Mouse (Mus musculus): ENCODE data around the gene Amotl1. TPM values are rescaled to one million over a fixed set of nuclear protein-coding genes. Genes with fewer than 3 reads are reported as not detected.

Amotl1 gene
- polyA plus RNA-seq, 1 experiment = 37.3 TPM

GRCm38 (mm10) chr9:14635551-14635950 is 9.3 kb downstream of the Amotl1 start:
- H3K79me2 ChIP-seq (ENCODE audit: control insufficient read depth, insufficient read depth) = no peaks in the 10 kb centered on the region
- H3K4me2 ChIP-seq (ENCODE audit: low read depth) = no peak overlapping the region
- no peaks in the 10 kb centered on the region for H3K36me3 ChIP-seq (ENCODE audit: control insufficient read depth, insufficient read depth)
- H3ac ChIP-seq (ENCODE audit: control insufficient read depth, insufficient read length) = no peak overlapping the region
- no peaks in the 10 kb centered on the region for H3K27me3 ChIP-seq (ENCODE audit: control insufficient read depth, insufficient read depth, insufficient read length)
- TF ChIP-seq USF1 (IDR thresholded peaks at IDR 0.05; ENCODE audit: low read depth) = no peak
- TF ChIP-seq MYOD1 (IDR thresholded peaks at IDR 0.05; ENCODE audit: control insufficient read depth in 1 of 3, insufficient read length in 2 of 3, low read depth in 2 of 3) = no peak
- TF ChIP-seq MAX (IDR thresholded peaks at IDR 0.05; ENCODE audit: low read depth) = no peak
- TF ChIP-seq E2F4 (IDR thresholded peaks at IDR 0.05; ENCODE audit: insufficient read depth) = no peak
- no peak for TF ChIP-seq TCF12 (IDR thresholded peaks at IDR 0.05; ENCODE audit: insufficient read depth, poor library complexity, severe bottlenecking)
- no peak for TF ChIP-seq REST (IDR thresholded peaks at IDR 0.05; ENCODE audit: insufficient read depth, insufficient read length)
- no peak for TF ChIP-seq SRF (IDR thresholded peaks at IDR 0.05; ENCODE audit: control insufficient read depth, insufficient read length, low read depth)
- TF ChIP-seq MYOG (IDR thresholded peaks at IDR 0.05; ENCODE audit: control insufficient read depth in 1 of 3, insufficient read depth in 1 of 3, insufficient read length in 2 of 3, low read depth in 2 of 3) = no peak
- no peak for TF ChIP-seq CEBPB (IDR thresholded peaks at IDR 0.05; ENCODE audit: insufficient read depth, poor library complexity, severe bottlenecking)
- TF ChIP-seq TCF3 (IDR thresholded peaks at IDR 0.05; ENCODE audit: insufficient read length, low read depth) = no peak
- TF ChIP-seq POLR2AphosphoS2 (IDR thresholded peaks at IDR 0.05; ENCODE audit: insufficient read length, low read depth) = no peak
- H3K4me3 ChIP-seq = no peak overlapping the region

GRCm38 (mm10) chr9:14634155-14634554 is 10.7 kb downstream of the Amotl1 start:
- no peaks in the 10 kb centered on the region for H3K79me2 ChIP-seq (ENCODE audit: control insufficient read depth, insufficient read depth)
- TF ChIP-seq REST (IDR thresholded peaks at IDR 0.05; ENCODE audit: insufficient read depth, insufficient read length) (no peak), TCF3 (IDR thresholded peaks at IDR 0.05; ENCODE audit: insufficient read length, low read depth) (no peak), TCF12 (IDR thresholded peaks at IDR 0.05; ENCODE audit: insufficient read depth, poor library complexity, severe bottlenecking) (no peak), CEBPB (IDR thresholded peaks at IDR 0.05; ENCODE audit: insufficient read depth, poor library complexity, severe bottlenecking) (no peak), MAX (IDR thresholded peaks at IDR 0.05; ENCODE audit: low read depth) (no peak), POLR2A (IDR thresholded peaks at IDR 0.05; ENCODE audit: insufficient read length, low read depth) (no peak), MYOG (IDR thresholded peaks at IDR 0.05; ENCODE audit: control insufficient read depth in 1 of 3, insufficient read depth in 1 of 3, insufficient read length in 2 of 3, low read depth in 2 of 3) (no peak), MYOD1 (IDR thresholded peaks at IDR 0.05; ENCODE audit: control insufficient read depth in 1 of 3, insufficient read length in 2 of 3, low read depth in 2 of 3) (no peak), USF1 (IDR thresholded peaks at IDR 0.05; ENCODE audit: low read depth) (no peak), E2F4 (IDR thresholded peaks at IDR 0.05; ENCODE audit: insufficient read depth) (no peak), POLR2AphosphoS2 (IDR thresholded peaks at IDR 0.05; ENCODE audit: insufficient read length, low read depth) (no peak), SRF (IDR thresholded peaks at IDR 0.05; ENCODE audit: control insufficient read depth, insufficient read length, low read depth) (no peak)
- H3ac ChIP-seq (ENCODE audit: control insufficient read depth, insufficient read length) = no peak overlapping the region
- H3K4me2 ChIP-seq (ENCODE audit: low read depth) = no peak overlapping the region
- no peaks in the 10 kb centered on the region for H3K36me3 ChIP-seq (ENCODE audit: control insufficient read depth, insufficient read depth)
- H3K4me3 ChIP-seq = no peak overlapping the region
- no peaks in the 10 kb centered on the region for H3K27me3 ChIP-seq (ENCODE audit: control insufficient read depth, insufficient read depth, insufficient read length)

- H3K4me2 ChIP-seq (ENCODE audit: low read depth) = peak overlapping the region; percentile 37
- H3ac ChIP-seq (ENCODE audit: control insufficient read depth, insufficient read length) = no peak overlapping the region
- no peaks in the 10 kb centered on the region for H3K36me3 ChIP-seq (ENCODE audit: control insufficient read depth, insufficient read depth)
- no peaks in the 10 kb centered on the region for H3K79me2 ChIP-seq (ENCODE audit: control insufficient read depth, insufficient read depth)
- H3K4me3 ChIP-seq = no peak overlapping the region
- H3K27me3 ChIP-seq (ENCODE audit: control insufficient read depth, insufficient read depth, insufficient read length) = no peaks in the 10 kb centered on the region
- TF ChIP-seq MAX (IDR thresholded peaks at IDR 0.05; ENCODE audit: low read depth) (no peak), POLR2A (IDR thresholded peaks at IDR 0.05; ENCODE audit: insufficient read length, low read depth) (no peak), E2F4 (IDR thresholded peaks at IDR 0.05; ENCODE audit: insufficient read depth) (no peak), MYOG (IDR thresholded peaks at IDR 0.05; ENCODE audit: control insufficient read depth in 1 of 3, insufficient read depth in 1 of 3, insufficient read length in 2 of 3, low read depth in 2 of 3) (no peak)
Measured at GRCm38 (mm10) chr9:14632365-14633163, 12.3 kb downstream of the Amotl1 start.

- H3K27me3 ChIP-seq (ENCODE audit: control insufficient read depth, insufficient read depth, insufficient read length) = no peaks in the 10 kb centered on the region
- H3ac ChIP-seq (ENCODE audit: control insufficient read depth, insufficient read length) = no peak overlapping the region
- H3K4me2 ChIP-seq (ENCODE audit: low read depth) = peak overlapping the region; percentile 37
- no peaks in the 10 kb centered on the region for H3K79me2 ChIP-seq (ENCODE audit: control insufficient read depth, insufficient read depth)
- no peak overlapping the region for H3K4me3 ChIP-seq
- TF ChIP-seq MAX (IDR thresholded peaks at IDR 0.05; ENCODE audit: low read depth) (no peak), TCF12 (IDR thresholded peaks at IDR 0.05; ENCODE audit: insufficient read depth, poor library complexity, severe bottlenecking) (no peak), POLR2AphosphoS2 (IDR thresholded peaks at IDR 0.05; ENCODE audit: insufficient read length, low read depth) (no peak), MYOG (IDR thresholded peaks at IDR 0.05; ENCODE audit: control insufficient read depth in 1 of 3, insufficient read depth in 1 of 3, insufficient read length in 2 of 3, low read depth in 2 of 3) (no peak), TCF3 (IDR thresholded peaks at IDR 0.05; ENCODE audit: insufficient read length, low read depth) (no peak), SRF (IDR thresholded peaks at IDR 0.05; ENCODE audit: control insufficient read depth, insufficient read length, low read depth) (no peak), POLR2A (IDR thresholded peaks at IDR 0.05; ENCODE audit: insufficient read length, low read depth) (peak; percentile 24), USF1 (IDR thresholded peaks at IDR 0.05; ENCODE audit: low read depth) (peak; percentile 46), MYOD1 (IDR thresholded peaks at IDR 0.05; ENCODE audit: control insufficient read depth in 1 of 3, insufficient read length in 2 of 3, low read depth in 2 of 3) (peak in 1 of 3 experiments; percentile 41), E2F4 (IDR thresholded peaks at IDR 0.05; ENCODE audit: insufficient read depth) (no peak), CEBPB (IDR thresholded peaks at IDR 0.05; ENCODE audit: insufficient read depth, poor library complexity, severe bottlenecking) (no peak), REST (IDR thresholded peaks at IDR 0.05; ENCODE audit: insufficient read depth, insufficient read length) (no peak)
- no peaks in the 10 kb centered on the region for H3K36me3 ChIP-seq (ENCODE audit: control insufficient read depth, insufficient read depth)
Measured at GRCm38 (mm10) chr9:14631729-14632128, 13.1 kb downstream of the Amotl1 start.
